Mouse (Mus musculus): ENCODE results near the gene Agbl3.
A peak's percentile ranks its signal among the peaks of the same experiment; 100 is the strongest.

Agbl3 gene

DNA sequence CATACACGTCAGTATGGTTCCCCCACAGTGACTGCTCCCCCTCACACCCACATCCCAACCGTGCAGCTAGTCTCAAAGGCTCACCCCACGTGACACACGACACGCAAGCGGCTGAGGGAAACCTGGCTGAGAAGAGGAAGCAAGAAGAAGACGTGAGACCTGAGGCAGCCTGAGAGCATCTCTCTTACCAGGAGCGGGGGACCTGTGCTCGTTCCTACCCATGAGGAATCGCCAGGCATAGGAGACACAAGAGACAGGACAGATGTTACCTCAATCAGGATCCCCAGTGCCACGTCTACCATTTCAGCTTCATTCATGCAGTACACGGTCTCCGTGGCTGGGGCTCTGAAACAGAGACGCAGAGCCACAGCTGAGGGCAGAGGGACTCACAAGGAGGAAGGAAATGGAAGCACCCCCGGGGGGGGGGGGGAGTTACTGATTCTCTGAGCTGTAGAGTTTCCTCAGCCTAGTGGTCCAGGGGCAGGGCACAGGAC, 95.1 kb downstream of the Agbl3 start:
- DNase-seq, result no peak

DNA sequence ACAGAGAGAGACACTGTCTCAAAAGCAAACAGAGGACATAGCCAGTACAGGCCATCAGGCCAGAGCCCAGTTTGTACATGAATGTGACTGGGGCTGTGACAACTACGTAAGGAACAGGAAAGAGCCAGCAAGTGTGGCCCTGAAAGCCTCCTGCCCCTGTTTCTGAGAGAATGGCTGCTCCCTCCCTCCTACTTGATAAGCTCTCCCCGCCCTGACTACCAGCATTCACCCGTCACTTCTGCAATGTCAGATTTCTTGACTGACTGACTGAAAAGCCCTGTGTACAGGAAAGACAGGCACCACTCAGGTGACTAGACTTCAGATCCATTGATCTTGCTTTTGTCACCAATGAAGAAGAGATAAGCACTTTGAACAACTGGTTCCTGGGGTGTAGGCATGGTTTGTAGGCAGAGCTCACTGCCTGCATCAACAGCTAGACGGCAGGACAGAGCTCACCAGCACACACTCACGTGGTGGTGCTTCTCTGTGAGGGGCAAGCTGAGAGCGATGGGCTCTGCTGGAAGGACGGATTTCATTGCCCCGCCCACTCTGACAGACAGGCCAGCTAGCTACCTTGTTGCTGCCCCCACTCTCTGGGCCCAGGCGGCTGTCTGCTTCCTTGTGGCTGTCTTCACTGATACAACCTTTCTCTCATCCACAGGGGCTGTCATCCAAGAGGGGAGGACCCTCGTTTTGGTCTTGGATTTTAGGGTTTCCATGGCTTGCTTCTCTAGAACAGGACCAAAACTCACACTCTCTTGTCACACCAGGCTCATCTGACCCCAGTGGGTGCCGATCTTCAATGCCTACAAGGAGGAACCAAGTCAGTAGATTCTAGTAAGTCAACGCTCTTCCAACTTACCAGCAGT, 96.0 kb downstream of the Agbl3 start:
- DNase-seq, result no peak

DNA sequence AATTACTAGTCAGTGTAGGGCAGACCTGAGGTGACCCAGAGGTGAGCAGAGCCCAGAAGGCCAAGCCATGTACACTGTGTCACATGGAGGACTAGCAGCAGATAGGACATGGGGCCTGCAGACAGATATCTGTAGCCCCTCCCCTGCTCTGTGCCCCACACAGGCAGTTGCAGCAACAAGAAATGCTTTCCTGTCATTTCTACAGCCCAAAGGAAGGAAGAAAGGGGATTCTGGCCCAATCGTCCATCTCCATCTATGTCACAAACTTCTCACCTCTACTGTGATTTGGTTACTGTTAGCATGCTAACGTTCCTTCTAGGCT, 96.6 kb downstream of the Agbl3 start:
- DNase-seq, result no peak

DNA sequence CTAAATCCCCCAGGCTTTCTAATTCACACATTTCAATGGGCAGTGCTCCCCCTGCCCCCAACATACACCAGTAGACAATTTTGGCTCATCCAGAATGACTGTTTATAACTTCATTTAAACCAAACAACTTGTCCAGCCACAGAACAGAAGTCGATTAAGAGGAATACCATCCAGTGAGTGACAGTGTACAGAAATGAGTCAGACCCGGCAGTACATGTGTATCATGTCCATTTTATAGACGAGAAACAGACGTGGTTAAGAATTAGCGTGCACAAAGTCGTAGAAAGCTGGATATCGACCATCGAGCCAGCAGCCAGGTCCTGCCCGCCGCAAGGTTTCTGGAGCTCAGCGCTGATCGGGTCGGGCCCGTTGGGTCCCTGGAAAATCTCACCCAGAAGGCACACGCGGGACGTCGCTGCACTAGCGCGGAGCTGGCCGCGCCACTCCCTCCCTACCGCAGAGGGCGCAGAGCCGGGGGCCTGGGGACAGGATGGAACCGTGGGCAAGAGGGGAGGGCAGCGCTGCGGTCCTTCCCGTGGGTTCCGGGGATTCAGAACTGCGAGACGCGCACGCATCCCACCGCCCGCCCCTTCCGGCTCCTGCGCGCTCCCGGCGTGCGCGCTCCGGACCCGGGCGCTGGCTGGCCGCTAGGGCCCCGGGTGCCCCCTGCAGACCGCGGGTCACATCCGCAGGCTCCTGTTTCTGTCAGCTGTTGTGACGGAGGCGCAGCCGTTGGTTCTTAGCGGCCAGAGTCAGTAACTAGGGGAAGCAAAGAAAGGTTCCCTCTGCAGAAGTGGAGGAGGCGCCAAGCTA, 97.5 kb downstream of the Agbl3 start, which contains the start of gene Cyren:
Gene Cyren, minus strand, starts transcription at position 552 of the 813 bp plus-strand sequence.
- peak; percentile 87 for DNase-seq

DNA sequence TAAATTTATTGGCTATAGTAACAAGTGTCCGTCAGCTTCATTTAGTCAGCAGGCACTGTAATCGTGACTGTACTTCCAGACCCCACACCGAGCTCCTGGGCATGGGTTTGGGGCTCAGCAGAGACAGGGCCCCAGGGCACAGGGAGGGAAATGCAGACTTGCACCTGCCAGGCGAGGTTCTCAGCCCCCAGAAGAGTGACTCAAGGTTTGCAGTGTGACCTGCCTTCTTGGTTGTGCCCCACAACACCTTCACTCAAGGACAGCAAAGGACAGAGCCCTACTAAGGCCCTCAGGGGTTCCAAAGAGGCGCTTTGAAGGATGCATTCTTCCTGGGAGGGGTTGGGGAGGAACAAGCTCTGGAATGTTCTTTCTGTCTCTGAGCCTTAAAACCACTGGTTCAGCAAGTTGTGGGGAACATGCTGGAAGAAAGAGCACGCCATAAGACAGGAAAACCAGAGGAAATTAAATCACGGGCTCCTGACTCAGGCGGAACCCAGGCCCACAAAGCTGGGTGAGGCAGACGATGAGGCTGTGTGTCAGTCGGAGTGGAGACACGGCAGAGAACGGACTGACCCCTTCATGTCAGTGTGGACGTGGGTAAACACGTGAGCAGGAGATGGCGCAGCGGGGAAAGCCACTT, 99.0 kb downstream of the Agbl3 start:
- no peak for DNase-seq

DNA sequence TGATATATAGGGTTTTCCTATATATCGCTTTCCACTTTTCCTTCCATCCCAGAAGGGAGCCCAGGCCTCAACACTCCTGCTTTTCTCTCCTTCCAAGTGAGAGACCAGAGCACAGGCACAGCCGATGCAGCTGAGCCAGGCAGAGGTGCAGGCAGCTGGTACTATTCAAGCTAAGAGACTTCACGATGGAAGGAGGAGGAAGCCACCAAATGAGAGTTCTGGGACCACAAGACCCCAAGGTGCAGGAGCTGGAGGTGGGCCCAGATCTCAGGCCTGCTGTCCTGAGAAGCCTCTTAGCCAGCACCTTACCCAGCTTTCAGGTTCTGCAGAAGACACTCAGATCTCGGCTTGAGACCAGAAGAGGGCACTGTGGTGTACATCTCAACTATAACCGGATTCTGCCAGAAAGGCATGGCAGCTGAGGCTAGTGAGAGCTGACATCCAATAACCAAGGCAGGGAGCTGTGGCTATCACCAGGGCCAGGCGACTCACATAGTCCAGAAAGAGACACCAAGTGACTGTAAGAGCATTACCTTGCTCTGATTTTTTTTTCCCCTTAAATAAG, 99.8 kb downstream of the Agbl3 start:
- DNase-seq, result peak; percentile 37

DNA sequence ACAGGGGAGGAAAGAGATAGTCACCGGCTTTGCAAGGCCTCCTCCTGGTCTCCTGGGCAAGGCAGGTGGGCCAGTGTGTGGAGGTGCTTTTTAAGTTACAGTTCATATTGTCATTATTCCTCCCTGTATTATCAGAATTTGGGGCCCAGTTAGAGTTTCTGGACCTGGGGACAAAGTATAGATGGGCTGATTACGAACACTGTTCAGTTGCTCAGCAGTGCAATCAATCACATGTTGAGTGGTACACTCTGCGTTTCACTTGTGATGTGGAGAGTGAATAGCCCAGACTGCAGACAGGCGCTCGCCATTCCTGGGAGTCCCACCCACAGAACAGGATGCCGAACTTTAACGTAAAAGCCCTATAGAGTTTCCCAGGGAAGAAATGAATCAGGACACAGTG, 104.5 kb downstream of the Agbl3 start:
- DNase-seq, result no peak

DNA sequence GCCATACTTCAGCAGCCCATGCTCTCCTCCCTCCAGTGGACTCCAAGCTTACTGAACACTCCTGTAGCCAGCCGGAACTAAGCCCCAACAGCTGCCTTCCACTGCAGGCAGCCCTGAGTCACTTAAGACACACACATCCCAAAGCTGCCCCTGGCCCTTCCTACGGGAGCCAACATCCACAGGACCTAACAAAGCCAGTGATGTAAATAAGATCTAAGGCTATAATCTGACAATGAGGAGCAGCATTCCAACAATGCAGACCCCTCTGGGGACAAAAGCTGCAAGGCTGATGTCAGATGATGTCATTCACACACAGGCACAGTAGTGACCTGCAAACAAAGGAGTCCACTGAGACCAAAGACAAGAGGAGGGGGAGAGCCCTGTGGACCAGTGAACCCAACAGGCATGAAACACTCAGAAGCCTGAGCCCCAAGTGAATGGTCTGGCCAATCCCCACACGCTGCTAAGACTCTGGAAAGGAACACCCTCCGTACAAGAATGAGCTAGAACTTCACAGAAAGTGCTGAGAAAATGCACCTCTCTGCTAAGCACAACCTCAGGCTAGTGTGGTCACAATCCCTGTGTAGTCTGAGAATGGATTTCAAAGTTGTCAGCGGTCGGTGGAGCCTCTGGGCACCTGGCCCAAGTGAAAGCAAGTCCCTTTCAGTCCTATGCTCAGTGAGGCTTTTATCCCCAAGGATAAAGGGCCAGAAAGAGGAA, 107.1 kb downstream of the Agbl3 start:
- no peak for DNase-seq

DNA sequence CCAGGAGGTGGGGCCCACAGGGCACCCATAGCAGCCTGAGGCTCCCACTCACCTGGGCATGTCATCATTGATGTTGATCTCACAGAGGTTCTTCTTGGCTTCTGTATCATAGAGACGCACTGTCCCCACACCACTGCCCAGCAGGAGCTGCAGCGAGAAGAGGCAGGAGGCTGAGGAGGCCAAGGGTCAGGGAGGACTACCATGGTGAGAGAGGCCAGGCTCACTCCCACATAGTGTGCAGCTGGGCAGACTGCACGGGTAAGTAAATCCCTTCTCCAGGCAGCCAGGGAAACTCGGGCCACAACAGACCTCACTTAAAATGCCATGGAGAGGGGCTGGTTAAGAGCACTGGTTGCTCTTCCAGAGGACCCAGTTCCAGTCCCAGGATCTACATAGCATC, 109.0 kb downstream of the Agbl3 start:
- no peak for DNase-seq

DNA sequence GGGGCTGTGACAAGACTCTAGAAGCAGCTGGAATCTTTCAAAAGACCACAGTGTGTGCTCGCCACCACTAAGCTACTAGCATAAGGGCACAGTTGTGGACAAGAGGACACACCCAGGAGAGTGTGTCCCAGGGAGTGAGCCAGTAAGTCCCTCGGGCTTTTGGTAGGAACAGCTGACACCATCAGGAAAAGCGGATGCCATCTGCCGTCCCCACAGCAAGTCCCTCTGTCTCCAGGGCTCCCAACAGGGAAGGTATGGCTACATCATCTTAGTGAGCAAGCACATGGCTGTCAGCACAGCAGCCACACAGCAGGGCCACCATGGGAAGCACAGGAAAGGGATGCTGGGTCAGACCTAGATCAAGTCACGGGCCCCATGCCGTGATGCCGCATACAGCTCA, 115.3 kb downstream of the Agbl3 start:
- DNase-seq, result no peak

DNA sequence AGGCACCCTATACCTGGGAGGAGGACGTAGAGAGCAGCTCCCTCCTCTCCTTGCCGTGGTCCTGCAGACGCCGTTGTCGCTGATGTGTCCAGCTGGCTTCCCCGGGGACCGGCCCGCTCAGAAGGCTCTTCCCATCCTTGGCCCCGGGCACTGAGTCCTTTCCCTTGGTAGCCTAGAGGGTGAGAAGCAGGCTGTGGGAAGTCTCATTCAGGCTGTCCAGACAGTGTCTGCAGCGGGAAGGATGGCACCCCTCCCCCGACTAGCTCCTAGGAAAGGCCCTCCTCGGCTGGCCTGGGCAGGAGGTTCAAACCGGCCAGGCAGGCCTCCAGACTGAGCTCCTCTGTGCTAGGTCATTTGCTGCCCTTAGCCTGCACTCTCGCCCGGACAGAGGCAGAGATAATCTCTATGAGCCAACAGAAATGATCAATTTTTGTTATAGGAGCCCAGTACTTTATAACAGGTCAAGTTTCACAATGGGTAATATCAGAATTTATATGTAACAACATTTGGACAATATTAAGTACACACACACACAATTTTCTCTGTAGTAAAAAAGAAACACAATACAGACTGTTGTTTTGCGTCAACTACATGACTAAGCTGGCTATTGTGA, 116.0 kb downstream of the Agbl3 start:
- DNase-seq, result no peak

DNA sequence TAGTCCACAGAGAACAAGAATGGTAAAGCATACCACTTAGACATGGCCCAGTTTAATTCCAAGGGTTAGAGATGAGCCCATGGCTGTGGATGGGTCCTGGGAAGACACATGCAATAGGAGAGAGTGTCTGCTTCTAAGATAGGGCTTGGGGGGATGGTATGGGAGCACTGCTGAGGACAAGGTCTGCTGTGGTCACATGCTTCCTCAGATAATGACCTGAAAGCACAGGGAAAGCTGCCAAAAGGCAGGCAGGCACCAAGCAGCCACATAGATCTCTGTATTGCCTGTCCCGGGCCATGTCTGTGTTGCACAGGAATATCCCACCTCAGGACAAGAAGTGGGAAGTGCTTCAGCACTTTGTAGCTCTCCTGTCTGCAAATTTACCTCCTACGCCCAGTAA, 118.9 kb downstream of the Agbl3 start:
- no peak for DNase-seq

DNA sequence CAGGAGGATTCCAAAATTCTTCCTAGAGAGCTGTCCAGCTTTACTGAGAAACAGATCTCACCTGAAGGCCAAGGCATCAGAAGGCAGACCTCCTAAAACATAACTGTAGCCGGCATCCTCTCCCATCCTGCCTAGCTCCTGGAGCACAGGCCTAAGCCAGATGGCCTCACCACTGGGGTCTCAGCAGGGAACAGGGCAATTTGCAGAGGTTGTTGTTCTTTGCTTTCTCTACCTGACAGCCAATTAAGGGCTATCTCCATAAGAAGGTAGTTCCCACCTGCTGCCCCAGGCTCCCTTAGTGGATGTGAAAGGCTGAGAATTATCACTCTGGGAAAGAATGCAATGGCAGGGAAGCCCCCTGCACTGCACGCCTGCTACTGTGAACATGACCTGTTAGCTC, 120.8 kb downstream of the Agbl3 start:
- peak; percentile 37 for DNase-seq

DNA sequence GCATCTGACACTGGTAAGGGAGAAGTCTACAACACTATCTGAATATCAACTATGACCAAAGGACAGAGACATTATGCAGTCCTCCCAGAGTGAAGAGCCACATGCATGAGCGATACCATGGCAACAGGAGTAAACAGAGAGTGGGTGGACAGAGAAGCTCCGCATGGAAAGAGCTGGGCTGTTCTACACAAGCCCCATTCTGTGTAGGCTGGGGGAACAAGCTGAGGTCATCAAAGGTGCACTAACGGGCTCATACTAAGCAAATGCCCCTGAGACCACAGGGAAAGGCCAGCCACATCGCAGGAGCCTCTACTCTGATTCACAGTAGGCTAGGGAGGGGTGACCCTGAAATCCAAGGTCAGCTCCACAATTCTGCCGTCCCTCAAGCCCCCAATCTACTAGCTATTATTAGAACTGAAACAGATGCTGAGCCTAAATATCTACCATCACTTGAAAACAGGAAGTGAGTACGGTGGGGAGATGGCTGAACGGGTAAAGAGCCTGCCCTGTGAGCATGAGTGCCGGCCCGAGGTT, 121.7 kb downstream of the Agbl3 start:
- no peak for DNase-seq

DNA sequence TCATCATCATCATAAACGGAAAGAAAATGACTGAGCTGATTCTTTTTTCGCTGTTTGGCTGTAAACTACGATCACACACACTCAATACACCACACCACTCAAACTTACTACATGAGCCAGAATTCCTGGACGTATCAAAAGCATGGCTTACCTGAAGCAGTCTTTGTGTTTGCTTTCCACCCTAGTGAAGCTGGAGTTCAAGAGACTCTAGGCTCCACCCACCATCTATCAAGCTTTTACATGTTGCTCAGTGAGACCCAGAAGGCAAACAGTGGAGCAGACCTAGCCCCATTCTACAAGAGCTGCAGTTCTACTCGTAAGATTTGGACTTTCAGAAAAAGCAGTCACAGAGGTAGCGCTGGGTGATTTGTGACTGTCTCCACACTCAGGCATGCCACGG, 122.3 kb downstream of the Agbl3 start:
- no peak for DNase-seq

DNA sequence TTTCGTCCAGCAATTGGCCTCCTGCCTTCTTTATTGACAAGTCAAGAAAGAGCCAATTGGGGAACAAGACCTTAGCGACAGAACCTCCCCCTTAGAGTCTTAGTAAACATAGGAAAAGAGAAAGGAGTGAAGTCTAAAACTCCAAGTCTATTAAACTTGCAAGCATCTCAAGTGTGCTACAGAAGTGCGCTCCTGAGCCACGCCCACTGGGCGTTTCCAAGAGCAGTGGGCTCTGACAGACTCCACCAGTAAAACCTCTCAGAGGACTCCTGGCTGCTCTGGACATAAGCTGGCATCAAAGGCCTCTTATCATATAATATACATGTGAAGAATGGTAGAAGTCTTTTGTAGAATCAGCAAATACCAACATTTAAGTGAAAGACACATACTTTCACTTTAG, 123.2 kb downstream of the Agbl3 start:
- DNase-seq, result no peak

DNA sequence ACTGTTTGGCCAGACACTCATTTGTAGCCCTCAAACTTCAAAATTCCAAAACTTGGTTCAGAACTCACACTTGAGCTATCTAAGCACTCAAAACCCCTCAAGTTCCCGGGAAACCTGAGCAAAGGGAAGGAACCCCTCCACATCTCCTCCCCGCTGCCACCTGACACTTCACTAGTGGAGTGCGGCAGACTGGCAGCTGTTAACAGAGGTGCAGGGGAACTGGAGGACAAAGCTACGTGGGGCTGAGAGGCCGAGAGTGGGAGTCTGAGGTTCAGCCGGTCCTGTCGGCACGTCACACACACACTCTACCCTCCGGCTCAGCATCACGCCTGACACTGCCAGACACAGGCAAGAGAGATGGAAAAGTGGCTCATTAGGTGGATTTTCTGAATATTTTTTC, 123.6 kb downstream of the Agbl3 start:
- no peak for DNase-seq

DNA sequence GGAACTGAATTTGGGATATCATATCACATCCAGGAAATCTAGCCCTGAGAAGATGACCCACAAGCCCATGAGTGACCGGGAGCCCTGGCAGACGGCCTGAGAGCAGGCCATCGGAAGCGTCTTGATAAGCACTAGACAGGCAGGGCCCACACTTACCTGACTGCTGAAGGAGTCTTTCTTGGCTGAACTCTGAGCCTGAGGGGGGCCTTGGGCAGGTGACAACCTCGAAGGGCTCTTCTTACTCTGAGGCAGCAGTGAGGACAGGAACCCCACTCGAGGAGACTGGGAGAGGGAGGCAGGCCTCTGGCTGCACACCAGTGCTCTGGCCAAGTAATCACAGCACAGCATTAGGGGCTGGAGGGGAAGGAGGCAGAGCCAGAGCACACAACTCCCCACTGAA, 124.1 kb downstream of the Agbl3 start:
- DNase-seq, result no peak

DNA sequence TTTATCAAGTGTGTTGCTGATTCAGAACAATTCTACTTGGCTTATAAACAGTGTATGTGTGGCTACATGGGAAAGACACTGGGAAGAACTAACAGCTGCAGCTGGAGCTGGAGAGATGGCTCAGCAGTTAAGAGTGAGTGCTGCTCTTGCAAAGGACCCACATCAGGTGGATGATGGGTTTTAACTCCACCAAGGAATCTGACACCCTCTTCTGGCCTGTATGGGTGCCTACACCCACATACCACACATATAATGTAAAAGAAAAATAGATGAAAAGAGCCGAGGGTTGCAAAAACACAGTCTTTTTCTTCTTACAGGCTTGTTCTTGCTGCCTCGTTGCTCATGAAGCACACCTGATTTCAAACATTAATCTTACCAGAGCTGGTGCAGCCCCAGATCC, 125.9 kb downstream of the Agbl3 start:
- no peak for DNase-seq

DNA sequence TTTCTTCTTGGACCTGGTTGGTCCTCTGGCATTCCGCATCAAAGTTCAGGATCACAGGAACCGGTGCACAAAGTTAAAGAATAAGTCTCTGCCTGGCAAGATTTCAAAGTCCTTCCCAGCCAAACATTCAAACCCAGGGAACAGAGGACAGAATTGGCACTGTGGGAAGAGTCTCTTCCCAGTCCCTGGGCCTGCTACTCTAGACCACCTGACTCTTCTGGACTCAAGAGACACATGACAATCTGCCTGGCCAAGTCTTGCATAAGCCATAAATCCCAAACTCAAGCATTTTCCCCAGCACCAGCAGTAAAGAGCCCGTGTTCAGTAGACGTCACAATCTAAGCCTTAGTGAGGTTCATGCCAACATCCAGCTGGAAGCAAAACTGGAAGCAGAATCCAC, 126.4 kb downstream of the Agbl3 start:
- DNase-seq, result no peak

DNA sequence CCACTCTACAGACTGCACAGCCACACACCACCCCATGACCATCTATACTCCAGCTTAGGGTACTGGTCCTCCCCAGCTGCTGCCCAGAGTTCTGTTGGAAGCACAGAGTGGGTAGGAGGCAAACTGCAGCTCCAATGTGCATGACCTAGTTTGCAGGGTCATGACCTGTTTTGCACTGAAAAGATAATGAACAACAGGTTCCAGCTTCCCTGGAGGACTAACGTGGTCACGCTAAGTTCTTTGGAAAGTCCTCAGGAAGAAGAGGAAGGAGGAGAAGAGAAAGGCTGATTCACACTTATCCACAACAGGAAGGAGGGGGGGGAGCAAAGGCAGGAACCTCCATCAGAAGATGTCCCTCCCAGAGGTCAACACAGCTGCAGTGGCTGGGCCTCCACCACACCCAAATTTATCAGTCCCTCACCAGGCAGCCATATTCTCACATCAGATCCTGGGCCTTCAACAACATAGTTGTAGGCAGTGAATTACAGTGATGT, 126.9 kb downstream of the Agbl3 start:
- DNase-seq, result no peak
